Mouse (Mus musculus): ENCODE measurements around the gene Syne1. TPM values are rescaled to one million over a fixed set of nuclear protein-coding genes. Genes with fewer than 3 reads are reported as not detected.
A peak's percentile ranks its signal among the peaks of the same experiment; 100 is the strongest.

The Syne1 gene
- polyA plus RNA-seq, 1 experiment from 2014 or later: 17.8 TPM

DNA sequence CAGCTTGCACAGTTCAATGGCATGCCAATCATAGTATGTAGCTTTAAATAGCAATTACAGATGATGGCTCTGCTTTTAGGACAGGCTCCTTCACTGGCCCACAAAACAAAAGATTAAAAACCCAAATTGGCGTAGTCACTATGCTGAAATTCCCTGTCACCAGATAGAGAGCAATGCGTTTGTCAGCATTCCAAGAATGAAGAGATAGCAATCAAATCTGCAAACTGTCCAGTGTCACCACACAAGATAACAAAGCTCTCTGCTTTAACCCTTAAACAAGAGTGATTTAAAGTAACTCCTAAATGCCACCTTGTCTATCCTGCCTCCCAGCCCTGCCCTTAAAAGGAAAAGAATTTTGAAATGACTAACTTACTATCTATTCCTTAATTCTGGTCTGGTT, 374.9 kb downstream of the Syne1 start:
- DNase-seq (no peak), ATAC-seq (ENCODE audit: low FRiP score, low TSS enrichment) (no peak)
- no peak overlapping the region for H3K27ac ChIP-seq (replicated peaks; ENCODE audit: low read depth, low read length)
- H3K27me3 ChIP-seq (ENCODE audit: control insufficient read depth, insufficient read depth, low read length): no peaks in the 10 kb centered on the region
- no peak overlapping the region for H3K9ac ChIP-seq (replicated peaks; ENCODE audit: low read length)
- no peaks in the 10 kb centered on the region for H3K9me3 ChIP-seq (ENCODE audit: control insufficient read depth, low read length)
- 79% methylated on average over 2 of the region's 2 CpGs for WGBS
- no peaks in the 10 kb centered on the region for H3K4me1 ChIP-seq (ENCODE audit: control insufficient read depth, insufficient read depth, low read length)
- no peak overlapping the region for H3K4me3 ChIP-seq (replicated peaks; ENCODE audit: low read depth, low read length)
- no peak overlapping the region for H3K4me2 ChIP-seq (ENCODE audit: low read length)
- peaks cover 5% of the 10 kb centered on the region; the same call in 1 of the 2 replicates for H3K36me3 ChIP-seq (ENCODE audit: control insufficient read depth, insufficient read depth, low read length)

DNA sequence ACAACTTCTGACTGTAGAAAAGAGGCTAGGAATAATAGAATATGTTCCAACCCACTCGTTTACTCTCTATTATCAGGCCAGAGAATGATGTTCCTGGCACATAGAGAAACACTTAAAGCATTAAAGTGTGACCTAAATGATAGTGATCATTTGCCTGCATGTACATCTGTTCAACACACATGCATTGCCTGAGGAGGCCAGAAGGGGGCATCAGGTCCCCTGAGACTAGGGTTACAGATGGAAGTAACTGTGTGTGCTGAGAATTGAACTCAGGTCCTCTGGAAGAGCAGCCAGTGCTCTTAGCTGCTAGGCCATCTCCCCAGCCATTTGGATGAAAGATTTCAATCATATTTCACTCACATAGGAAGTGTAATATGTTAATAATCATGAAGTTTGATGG, 380.9 kb downstream of the Syne1 start:
- H3K27me3 ChIP-seq (ENCODE audit: control insufficient read depth, insufficient read depth, low read length): no peaks in the 10 kb centered on the region
- no peak overlapping the region for H3K27ac ChIP-seq (replicated peaks; ENCODE audit: low read depth, low read length)
- H3K4me3 ChIP-seq (replicated peaks; ENCODE audit: low read depth, low read length): no peak overlapping the region
- 64% methylated on average over 1 of the region's 1 CpGs for WGBS
- H3K4me2 ChIP-seq (ENCODE audit: low read length): no peak overlapping the region
- ATAC-seq (ENCODE audit: low FRiP score, low TSS enrichment) (no peak), DNase-seq (no peak)
- peaks cover 5% of the 10 kb centered on the region for H3K36me3 ChIP-seq (ENCODE audit: control insufficient read depth, insufficient read depth, low read length)
- no peak overlapping the region for H3K9ac ChIP-seq (replicated peaks; ENCODE audit: low read length)
- no peaks in the 10 kb centered on the region for H3K9me3 ChIP-seq (ENCODE audit: control insufficient read depth, low read length)
- no peaks in the 10 kb centered on the region for H3K4me1 ChIP-seq (ENCODE audit: control insufficient read depth, insufficient read depth, low read length)

DNA sequence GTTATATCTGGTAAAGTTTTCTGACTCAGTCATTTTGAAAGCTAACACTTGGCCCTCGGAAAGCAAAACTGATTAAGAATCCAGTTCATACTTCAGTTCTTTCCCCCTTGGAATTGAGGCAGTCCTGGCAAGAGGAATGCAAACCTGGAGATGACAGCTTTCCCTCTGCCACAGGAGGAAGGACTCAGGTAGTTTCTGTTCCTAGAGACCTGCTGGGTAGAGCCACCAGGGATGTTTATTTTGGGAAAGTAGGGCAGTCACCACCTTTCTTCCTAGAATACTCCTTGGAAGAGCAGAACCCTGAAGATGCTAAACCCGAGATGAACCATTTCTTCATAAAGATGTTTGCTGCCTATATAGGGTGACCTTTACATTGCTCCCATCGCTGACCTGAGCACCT, 383.8 kb downstream of the Syne1 start:
- Histone ChIP-seq H3K4me1 (ENCODE audit: control insufficient read depth, insufficient read depth, low read length) (no peaks in the 10 kb centered on the region), H3K4me3 (replicated peaks; ENCODE audit: low read depth, low read length) (no peak overlapping the region), H3K36me3 (ENCODE audit: control insufficient read depth, insufficient read depth, low read length) (peaks cover 2% of the 10 kb centered on the region), H3K9me3 (ENCODE audit: control insufficient read depth, low read length) (no peaks in the 10 kb centered on the region), H3K9ac (replicated peaks; ENCODE audit: low read length) (no peak overlapping the region), H3K27ac (replicated peaks; ENCODE audit: low read depth, low read length) (no peak overlapping the region), H3K4me2 (ENCODE audit: low read length) (no peak overlapping the region), H3K27me3 (ENCODE audit: control insufficient read depth, insufficient read depth, low read length) (no peaks in the 10 kb centered on the region)
- ATAC-seq (ENCODE audit: low FRiP score, low TSS enrichment) (no peak), DNase-seq (no peak)
- WGBS: 86% methylated on average over 3 of the region's 3 CpGs

DNA sequence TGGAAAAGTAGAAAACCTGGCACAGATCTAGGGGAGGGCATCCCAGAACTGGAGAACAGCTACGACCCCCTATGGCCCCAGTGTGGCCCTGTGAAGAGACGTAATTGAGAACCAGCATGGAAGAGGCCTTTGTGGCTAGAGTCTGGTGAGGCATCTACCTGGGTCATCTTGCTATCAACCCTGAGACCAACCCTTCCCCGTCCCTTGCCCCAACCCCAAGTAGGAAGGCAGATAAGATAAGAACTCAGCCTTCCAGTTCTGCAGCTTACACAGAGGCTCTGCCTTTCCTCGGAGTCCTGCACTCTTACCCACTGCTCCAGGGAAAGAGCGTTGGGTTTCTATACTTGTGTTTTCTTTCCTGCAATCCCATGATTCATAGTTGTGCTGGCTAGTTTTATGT, 385.8 kb downstream of the Syne1 start:
- H3K36me3 ChIP-seq (ENCODE audit: control insufficient read depth, insufficient read depth, low read length): no peaks in the 10 kb centered on the region; the same call in 1 of the 2 replicates
- no peak for ATAC-seq (ENCODE audit: low FRiP score, low TSS enrichment)
- H3K4me1 ChIP-seq (ENCODE audit: control insufficient read depth, insufficient read depth, low read length): no peaks in the 10 kb centered on the region
- no peaks in the 10 kb centered on the region for H3K9me3 ChIP-seq (ENCODE audit: control insufficient read depth, low read length)
- no peaks in the 10 kb centered on the region for H3K27me3 ChIP-seq (ENCODE audit: control insufficient read depth, insufficient read depth, low read length)
- H3K9ac ChIP-seq (replicated peaks; ENCODE audit: low read length): no peak overlapping the region
- H3K4me3 ChIP-seq (replicated peaks; ENCODE audit: low read depth, low read length): no peak overlapping the region
- no peak for DNase-seq
- no peak overlapping the region for H3K4me2 ChIP-seq (ENCODE audit: low read length)
- no peak overlapping the region for H3K27ac ChIP-seq (replicated peaks; ENCODE audit: low read depth, low read length)
- WGBS: 93% methylated on average over 5 of the region's 5 CpGs

DNA sequence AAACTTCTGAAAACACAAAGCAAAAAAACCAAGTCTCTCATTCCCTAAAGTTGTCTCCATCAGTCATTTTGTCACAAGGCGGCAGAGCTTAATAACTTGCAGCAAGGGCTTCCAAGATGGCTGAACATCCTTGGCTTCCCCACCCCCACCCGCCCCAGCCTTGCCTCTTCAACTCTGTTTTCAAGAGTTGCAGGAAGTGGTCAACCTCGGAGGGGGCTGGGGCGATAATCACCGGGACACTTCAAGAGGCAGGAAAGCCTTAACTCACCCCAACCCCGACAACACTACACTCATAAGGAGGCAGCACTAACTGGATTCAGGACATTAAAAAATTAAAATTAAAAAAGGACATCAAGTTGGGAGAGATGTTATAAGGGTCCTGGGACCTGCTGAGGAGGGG, 387.5 kb downstream of the Syne1 start:
- 82% methylated on average over 6 of the region's 6 CpGs for WGBS
- DNase-seq (no peak), ATAC-seq (ENCODE audit: low FRiP score, low TSS enrichment) (no peak)
- no peak overlapping the region for H3K9ac ChIP-seq (replicated peaks; ENCODE audit: low read length)
- no peaks in the 10 kb centered on the region for H3K4me1 ChIP-seq (ENCODE audit: control insufficient read depth, insufficient read depth, low read length)
- no peaks in the 10 kb centered on the region for H3K36me3 ChIP-seq (ENCODE audit: control insufficient read depth, insufficient read depth, low read length)
- H3K4me2 ChIP-seq (ENCODE audit: low read length): no peak overlapping the region
- no peak overlapping the region for H3K27ac ChIP-seq (replicated peaks; ENCODE audit: low read depth, low read length)
- H3K4me3 ChIP-seq (replicated peaks; ENCODE audit: low read depth, low read length): no peak overlapping the region
- no peaks in the 10 kb centered on the region for H3K9me3 ChIP-seq (ENCODE audit: control insufficient read depth, low read length)
- no peaks in the 10 kb centered on the region for H3K27me3 ChIP-seq (ENCODE audit: control insufficient read depth, insufficient read depth, low read length)

DNA sequence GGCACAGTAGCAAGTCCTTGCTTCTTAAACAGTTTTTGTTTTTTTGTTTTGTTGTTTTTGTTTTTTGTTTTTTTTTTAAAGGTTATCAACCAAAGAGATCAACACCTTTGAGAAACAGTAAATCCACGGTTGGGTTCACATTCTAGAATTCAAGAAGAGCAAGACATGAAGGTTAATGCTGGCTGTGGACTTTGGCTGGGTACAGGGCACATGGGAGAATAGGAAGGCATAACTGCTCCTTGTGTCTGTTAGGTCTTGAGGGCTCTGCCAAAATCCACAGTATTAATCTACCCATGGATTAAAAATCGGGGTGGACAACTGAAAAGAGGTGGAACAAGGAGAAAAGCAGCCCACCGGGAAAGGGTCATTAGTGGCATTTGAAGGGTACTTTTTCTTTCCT, 388.0 kb downstream of the Syne1 start:
- ATAC-seq (ENCODE audit: low FRiP score, low TSS enrichment) (no peak), DNase-seq (no peak)
- 75% methylated on average over 3 of the region's 3 CpGs for WGBS
- Histone ChIP-seq H3K9me3 (ENCODE audit: control insufficient read depth, low read length) (no peaks in the 10 kb centered on the region), H3K4me1 (ENCODE audit: control insufficient read depth, insufficient read depth, low read length) (no peaks in the 10 kb centered on the region), H3K27me3 (ENCODE audit: control insufficient read depth, insufficient read depth, low read length) (no peaks in the 10 kb centered on the region), H3K36me3 (ENCODE audit: control insufficient read depth, insufficient read depth, low read length) (no peaks in the 10 kb centered on the region), H3K4me3 (replicated peaks; ENCODE audit: low read depth, low read length) (no peak overlapping the region), H3K4me2 (ENCODE audit: low read length) (no peak overlapping the region), H3K9ac (replicated peaks; ENCODE audit: low read length) (no peak overlapping the region), H3K27ac (replicated peaks; ENCODE audit: low read depth, low read length) (no peak overlapping the region)

DNA sequence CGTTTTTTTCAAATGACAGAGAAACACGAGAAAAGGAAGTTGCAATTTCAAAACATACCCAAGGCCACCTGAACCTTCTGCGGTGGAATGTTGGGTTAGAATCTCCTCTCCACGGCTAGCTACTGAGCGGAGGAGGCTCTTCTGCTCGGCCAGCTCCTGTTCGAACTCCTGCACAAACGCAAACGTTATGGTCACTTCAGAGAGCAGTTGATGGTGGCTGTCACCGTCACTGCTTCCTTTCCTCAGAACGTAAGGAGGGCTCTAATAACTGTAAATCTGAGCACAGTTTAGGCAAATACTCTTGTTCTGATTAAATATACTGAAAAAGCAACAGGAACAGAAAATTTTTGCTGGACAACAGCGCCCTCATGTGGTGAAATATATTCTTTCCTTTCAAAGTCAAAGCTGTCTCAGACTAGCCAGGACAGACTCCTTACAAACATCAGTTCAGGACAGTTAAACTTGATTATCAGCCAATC, 389.8 kb downstream of the Syne1 start:
- Histone ChIP-seq H3K9me3 (ENCODE audit: control insufficient read depth, low read length) (no peaks in the 10 kb centered on the region), H3K27ac (replicated peaks; ENCODE audit: low read depth, low read length) (no peak overlapping the region), H3K27me3 (ENCODE audit: control insufficient read depth, insufficient read depth, low read length) (no peaks in the 10 kb centered on the region), H3K4me2 (ENCODE audit: low read length) (no peak overlapping the region), H3K36me3 (ENCODE audit: control insufficient read depth, insufficient read depth, low read length) (no peaks in the 10 kb centered on the region), H3K4me3 (replicated peaks; ENCODE audit: low read depth, low read length) (no peak overlapping the region), H3K4me1 (ENCODE audit: control insufficient read depth, insufficient read depth, low read length) (no peaks in the 10 kb centered on the region), H3K9ac (replicated peaks; ENCODE audit: low read length) (no peak overlapping the region)
- no peak for ATAC-seq (ENCODE audit: low FRiP score, low TSS enrichment)
- peak; percentile 86 for DNase-seq
- 59% methylated on average over 12 of the region's 12 CpGs for WGBS

DNA sequence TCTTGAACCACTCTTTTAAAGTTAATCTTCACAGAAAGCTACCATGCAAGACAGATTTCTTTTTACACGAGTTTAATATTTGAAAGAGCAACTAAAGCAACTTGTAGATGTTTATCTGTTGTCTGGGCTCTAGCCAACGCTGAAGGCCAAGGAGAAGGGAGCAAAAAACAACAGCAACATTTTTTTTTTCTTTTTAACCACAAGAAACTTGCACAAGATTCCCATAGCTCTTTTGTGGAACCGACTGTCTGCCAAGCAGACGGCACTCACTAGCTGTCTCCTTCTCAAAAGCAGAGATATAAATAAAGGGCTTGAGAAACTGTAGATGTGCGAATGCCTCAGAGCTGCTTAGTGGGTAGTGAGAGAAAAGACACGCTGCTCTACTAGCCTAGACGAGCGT, 391.6 kb downstream of the Syne1 start:
- 77% methylated on average over 8 of the region's 8 CpGs for WGBS
- H3K9me3 ChIP-seq (ENCODE audit: control insufficient read depth, low read length): no peaks in the 10 kb centered on the region
- H3K27ac ChIP-seq (replicated peaks; ENCODE audit: low read depth, low read length): no peak overlapping the region
- no peaks in the 10 kb centered on the region for H3K36me3 ChIP-seq (ENCODE audit: control insufficient read depth, insufficient read depth, low read length)
- no peaks in the 10 kb centered on the region for H3K27me3 ChIP-seq (ENCODE audit: control insufficient read depth, insufficient read depth, low read length)
- H3K9ac ChIP-seq (replicated peaks; ENCODE audit: low read length): no peak overlapping the region
- H3K4me3 ChIP-seq (replicated peaks; ENCODE audit: low read depth, low read length): no peak overlapping the region
- DNase-seq (no peak), ATAC-seq (ENCODE audit: low FRiP score, low TSS enrichment) (no peak)
- no peaks in the 10 kb centered on the region for H3K4me1 ChIP-seq (ENCODE audit: control insufficient read depth, insufficient read depth, low read length)
- H3K4me2 ChIP-seq (ENCODE audit: low read length): no peak overlapping the region

DNA sequence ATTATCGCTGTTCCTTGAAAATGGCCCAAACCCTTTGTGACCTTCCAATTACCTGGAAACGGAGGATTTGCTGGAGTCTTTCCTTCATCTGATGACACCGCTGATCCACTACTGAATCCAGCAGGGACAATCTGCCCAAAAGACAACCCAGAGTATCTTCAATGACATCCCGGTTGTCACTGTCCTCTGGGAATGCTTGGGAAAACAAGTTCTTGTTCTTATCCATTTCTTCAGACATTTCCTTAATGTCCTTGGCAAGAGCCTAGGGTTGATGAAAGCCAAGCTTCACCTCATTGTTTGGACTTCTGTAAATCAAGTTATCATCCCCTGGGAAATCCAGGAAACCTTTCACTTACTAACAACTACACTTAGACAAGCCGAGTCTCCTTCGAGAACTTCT, 398.2 kb downstream of the Syne1 start:
- DNase-seq (no peak), ATAC-seq (ENCODE audit: low FRiP score, low TSS enrichment) (no peak)
- no peak overlapping the region for H3K4me2 ChIP-seq (ENCODE audit: low read length)
- no peaks in the 10 kb centered on the region for H3K4me1 ChIP-seq (ENCODE audit: control insufficient read depth, insufficient read depth, low read length)
- WGBS: 94% methylated on average over 6 of the region's 6 CpGs
- H3K27ac ChIP-seq (replicated peaks; ENCODE audit: low read depth, low read length): no peak overlapping the region
- H3K9me3 ChIP-seq (ENCODE audit: control insufficient read depth, low read length): no peaks in the 10 kb centered on the region
- H3K36me3 ChIP-seq (ENCODE audit: control insufficient read depth, insufficient read depth, low read length): peaks cover 9% of the 10 kb centered on the region; the same call in 1 of the 2 replicates
- H3K9ac ChIP-seq (replicated peaks; ENCODE audit: low read length): no peak overlapping the region
- no peak overlapping the region for H3K4me3 ChIP-seq (replicated peaks; ENCODE audit: low read depth, low read length)
- no peaks in the 10 kb centered on the region for H3K27me3 ChIP-seq (ENCODE audit: control insufficient read depth, insufficient read depth, low read length)
